Comparison of ENCODE assay signal across 11 mouse cellular contexts in the genomic region with DNA sequence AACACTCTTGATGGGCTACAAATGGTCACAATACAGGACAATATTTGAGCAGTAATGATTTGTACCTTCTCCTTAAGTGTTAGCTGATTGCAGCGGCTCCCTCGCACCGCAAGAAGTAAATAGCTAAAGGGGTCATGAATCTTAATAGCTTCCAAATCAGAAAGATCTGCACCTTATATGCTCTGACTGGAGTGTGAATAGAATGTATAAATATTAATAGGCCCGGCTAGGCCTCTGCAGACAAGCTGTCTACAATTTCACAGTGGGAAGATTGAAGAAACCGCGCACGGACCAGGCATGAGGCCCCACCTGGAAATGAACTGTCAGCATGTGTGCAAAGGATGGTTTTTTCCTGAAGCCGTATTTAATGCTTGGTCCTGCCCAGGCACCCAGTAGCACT.
"Had no signal": no experiment of that assay in that cellular context is flagged by ENCODE, and none has a peak within 500 bp of the region (broad histone marks: within the 10 kb centered on the region; RNA-seq: fewer than 3 reads in every experiment).

No protein-coding gene starts in this region.

- ATAC-seq: intestine, embryonic 15.5 days had no signal

- H3K9ac ChIP-seq: intestine, embryonic 15.5 days; limb, embryonic 13.5 days; liver, embryonic 14.5 days; neural tube, embryonic 12.5 days had no signal

- H3K4me2 ChIP-seq: intestine, embryonic 15.5 days; limb, embryonic 13.5 days; neural tube, embryonic 12.5 days had no signal

- H3K27me3 ChIP-seq: intestine, embryonic 15.5 days; limb, embryonic 13.5 days; neural tube, embryonic 12.5 days had no signal

- H3K4me1 ChIP-seq: intestine, embryonic 15.5 days; limb, embryonic 13.5 days; neural tube, embryonic 12.5 days had no signal

- H3K36me3 ChIP-seq: intestine, embryonic 15.5 days; limb, embryonic 13.5 days; neural tube, embryonic 12.5 days had no signal

- H3K27ac ChIP-seq: intestine, embryonic 15.5 days; layer of hippocampus, adult 2 months; limb, embryonic 13.5 days; liver, embryonic 14.5 days; neural tube, embryonic 12.5 days; stomach, postnatal 0 days had no signal

- H3K9me3 ChIP-seq: intestine, embryonic 15.5 days; limb, embryonic 13.5 days; neural tube, embryonic 12.5 days had no signal

- H3K4me3 ChIP-seq: intestine, embryonic 15.5 days; layer of hippocampus, adult 2 months; limb, embryonic 13.5 days; neural tube, embryonic 12.5 days had no signal

- DNase-seq: kidney, adult 18-20 months; kidney, postnatal 10 days; kidney, postnatal 4 days; left cerebral cortex, postnatal 4 days; lung, adult 18-20 months had no signal
